Mouse (Mus musculus) E14TG2a.4 (cell line): Measurements from ENCODE around the gene Rnf207.

Source experiments
- CTCF ChIP-seq: conservative IDR thresholded peaks from 2 replicates; pipeline ENCODE4 v1.5.1; 2014; ENCODE audit warnings: low read length
- POU5F1 ChIP-seq: IDR thresholded peaks from 2 replicates; pipeline ENCODE4 v1.6.1; 2014; ENCODE audit warnings: low read length, borderline replicate concordance

- TF ChIP-seq CTCF (no peak), POU5F1 (no peak)
Measured at GRCm38 (mm10) chr4:152344651-152345050, 25.9 kb upstream of the Rnf207 start.
